Mouse (Mus musculus) ES-Bruce4 (cell line): ENCODE measurements around the gene Myl6b. TPM values are rescaled to one million over a fixed set of nuclear protein-coding genes. Genes with fewer than 3 reads are reported as not detected.

Experiments
- H3K27ac ChIP-seq: 2 replicates; pipeline ENCODE4 v1.5.1; 2012; ENCODE audit warnings: low read length, inconsistent platforms; ENCODE audit not compliant: insufficient read depth
- H3K27me3 ChIP-seq: 2 replicates; pipeline ENCODE4 v1.6.1; 2012; ENCODE audit warnings: mild to moderate bottlenecking, low read length, inconsistent platforms; ENCODE audit not compliant: control insufficient read depth, poor library complexity, insufficient read depth, severe bottlenecking
- H3K36me3 ChIP-seq: 2 replicates; pipeline ENCODE4 v1.6.1; 2012; ENCODE audit warnings: inconsistent platforms, mild to moderate bottlenecking, low read length, moderate library complexity; ENCODE audit not compliant: control insufficient read depth, poor library complexity, insufficient read depth, severe bottlenecking
- H3K4me1 ChIP-seq: one replicate; pipeline ENCODE4 v1.8.1; 2011; ENCODE audit warnings: low read length; ENCODE audit not compliant: control insufficient read depth, insufficient read depth
- H3K4me3 ChIP-seq: 2 replicates; pipeline ENCODE4 v1.5.1; 2011; ENCODE audit warnings: low read depth, mild to moderate bottlenecking, low read length
- H3K9ac ChIP-seq: 2 replicates; pipeline ENCODE4 v1.6.1; 2012; ENCODE audit warnings: low read depth, mild to moderate bottlenecking, inconsistent platforms; ENCODE audit not compliant: poor library complexity, severe bottlenecking
- H3K9me3 ChIP-seq: replicated peaks from 2 replicates; pipeline ENCODE4 v1.6.1; 2012; ENCODE audit warnings: mild to moderate bottlenecking, low read length, inconsistent platforms; ENCODE audit not compliant: control insufficient read depth, poor library complexity, insufficient read depth, severe bottlenecking
- CTCF ChIP-seq: IDR thresholded peaks from one replicate; pipeline ENCODE4 v1.8.1; 2011; ENCODE audit warnings: low read depth, low read length
- EP300 ChIP-seq: IDR thresholded peaks from 2 replicates; pipeline ENCODE4 v1.6.1; 2011; ENCODE audit warnings: low read depth, low read length; ENCODE audit not compliant: insufficient read depth
- POLR2A ChIP-seq: IDR thresholded peaks from one replicate; pipeline ENCODE4 v1.8.1; 2011; ENCODE audit warnings: low read length; ENCODE audit not compliant: insufficient read depth
- polyA plus RNA-seq: library from polyadenylated mRNA; stranded (reverse); fragments of >200 nt; gene quantifications from 2 replicates; pipeline ENCODE4 v1.2.4, GENCODE M21; 2011; ENCODE audit warnings: low read depth; ENCODE audit not compliant: missing spikeins, insufficient read depth, insufficient read length

The Myl6b gene
- polyA plus RNA-seq, 1 experiment = 9.0 TPM

DNA sequence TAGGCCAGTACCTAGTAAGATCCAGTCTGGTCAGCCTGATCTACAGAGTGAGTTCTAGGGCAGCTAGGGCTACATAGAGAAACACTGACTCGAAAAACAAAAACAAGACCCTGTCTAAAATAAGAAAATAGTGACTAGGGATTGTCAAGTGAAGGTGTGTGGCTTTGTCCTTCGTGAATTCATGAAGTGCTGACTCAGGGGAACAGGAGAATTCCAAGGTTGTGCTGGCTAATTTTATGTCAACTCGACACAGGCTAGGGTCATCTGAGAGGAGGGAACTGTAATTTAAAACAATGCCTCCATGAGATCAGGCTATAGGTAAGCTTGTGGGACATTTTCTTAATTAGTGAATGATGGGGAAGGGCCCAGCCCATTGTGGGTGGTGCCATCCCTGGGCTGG lies 44.0 kb downstream of the Myl6b start:
- no peak overlapping the region for H3K27ac ChIP-seq
- H3K4me3 ChIP-seq = no peak overlapping the region

GRCm38 (mm10) chr10:128451014-128451413 lies 47.5 kb downstream of the Myl6b start:
- Histone ChIP-seq H3K9me3 (no peaks in the 10 kb centered on the region), H3K9ac (no peak overlapping the region), H3K27ac (no peak overlapping the region), H3K4me3 (no peak overlapping the region), H3K4me1 (no peaks in the 10 kb centered on the region), H3K27me3 (no peaks in the 10 kb centered on the region), H3K36me3 (no peaks in the 10 kb centered on the region)
- no peak for TF ChIP-seq EP300
- TF ChIP-seq POLR2A = no peak
- TF ChIP-seq CTCF = no peak

More for the DNA sequence above, 44.0 kb downstream of the Myl6b start:
- Histone ChIP-seq H3K9me3 (no peaks in the 10 kb centered on the region), H3K36me3 (no peaks in the 10 kb centered on the region), H3K4me1 (no peaks in the 10 kb centered on the region), H3K9ac (peak overlapping the region; percentile 7; the same call in 1 of the 2 replicates), H3K27me3 (no peaks in the 10 kb centered on the region)
- TF ChIP-seq POLR2A = no peak
- TF ChIP-seq CTCF = no peak
- no peak for TF ChIP-seq EP300

GRCm38 (mm10) chr10:128445407-128445806 lies 53.1 kb downstream of the Myl6b start:
- TF ChIP-seq CTCF (no peak), POLR2A (no peak), EP300 (no peak)
- H3K9me3 ChIP-seq = no peaks in the 10 kb centered on the region
- no peaks in the 10 kb centered on the region for H3K36me3 ChIP-seq
- H3K27me3 ChIP-seq = no peaks in the 10 kb centered on the region
- no peak overlapping the region for H3K9ac ChIP-seq
- no peak overlapping the region for H3K27ac ChIP-seq
- H3K4me1 ChIP-seq = peaks cover 2% of the 10 kb centered on the region
- H3K4me3 ChIP-seq = no peak overlapping the region

DNA sequence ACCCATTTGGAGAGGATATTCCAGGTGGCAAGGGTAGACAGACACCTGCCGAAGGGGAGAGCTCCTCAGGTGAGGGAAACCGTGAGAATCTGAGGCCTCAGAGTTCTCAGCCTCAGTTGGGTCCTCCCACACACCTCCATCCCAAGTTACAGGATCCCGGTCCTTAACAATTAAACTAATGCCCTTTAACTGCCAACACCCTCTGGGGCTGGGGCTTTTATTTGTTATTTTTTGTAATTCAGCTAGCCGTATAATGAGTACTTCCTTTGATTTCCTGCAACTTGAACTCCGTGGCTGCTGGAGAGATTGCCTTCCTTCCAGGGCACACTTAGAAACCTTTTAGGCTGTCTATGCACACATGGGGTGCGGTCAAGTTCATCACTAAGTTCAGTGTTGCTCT lies 54.1 kb downstream of the Myl6b start:
- TF ChIP-seq CTCF (no peak), POLR2A (no peak), EP300 (no peak)
- H3K4me3 ChIP-seq = no peak overlapping the region
- H3K9me3 ChIP-seq = no peaks in the 10 kb centered on the region
- H3K27ac ChIP-seq = no peak overlapping the region
- peaks cover 2% of the 10 kb centered on the region for H3K4me1 ChIP-seq
- H3K36me3 ChIP-seq = 0 out of 2 replicates have a peak, but pooled peaks cover 2% of the 10 kb centered on the region
- no peaks in the 10 kb centered on the region for H3K27me3 ChIP-seq
- H3K9ac ChIP-seq = no peak overlapping the region

Other genes with a start within 250 kb of the Myl6b start
- gene Apon, start 244.6 kb downstream of the Myl6b start, polyA plus RNA-seq = 0.43 TPM in 1 of 2 replicates, not detected in the other
- not detected in 2 replicates for gene Apof, start 230.0 kb downstream of the Myl6b start, polyA plus RNA-seq
- 29.7 and 35.9 TPM in 2 replicates for gene Stat2, start 228.1 kb downstream of the Myl6b start, polyA plus RNA-seq
- 4.7 and 5.7 TPM in 2 replicates for gene Il23a, start 199.9 kb downstream of the Myl6b start, polyA plus RNA-seq
- gene Pan2, start 195.3 kb downstream of the Myl6b start, polyA plus RNA-seq = 40.5 and 40.8 TPM in 2 replicates
- 62.9 and 68.4 TPM in 2 replicates for gene Cnpy2, start 176.2 kb downstream of the Myl6b start, polyA plus RNA-seq
- 197 and 202 TPM in 2 replicates for gene Cs, start 161.0 kb downstream of the Myl6b start, polyA plus RNA-seq
- gene Coq10a, start 129.7 kb downstream of the Myl6b start, polyA plus RNA-seq = 18.7 and 20.2 TPM in 2 replicates
- gene Ankrd52, start 121.6 kb downstream of the Myl6b start, polyA plus RNA-seq = 28.8 and 29.0 TPM in 2 replicates
- 0.31 TPM in 1 of 2 replicates, not detected in the other for gene Slc39a5, start 97.5 kb downstream of the Myl6b start, polyA plus RNA-seq
- gene Nabp2, start 87.2 kb downstream of the Myl6b start, polyA plus RNA-seq = 79.3 and 82.9 TPM in 2 replicates
- gene Rnf41, start 87.0 kb downstream of the Myl6b start, polyA plus RNA-seq = 33.3 and 37.4 TPM in 2 replicates
- gene Smarcc2, start 39.4 kb downstream of the Myl6b start, polyA plus RNA-seq = 26.3 and 28.6 TPM in 2 replicates
- gene Myl6, start 4.5 kb downstream of the Myl6b start, polyA plus RNA-seq = 642 and 680 TPM in 2 replicates
- gene Esyt1, start 27.2 kb upstream of the Myl6b start, polyA plus RNA-seq = 20.1 and 20.5 TPM in 2 replicates
- 22.4 and 24.6 TPM in 2 replicates for gene Zc3h10, start 49.1 kb upstream of the Myl6b start, polyA plus RNA-seq
- 3,771 and 3,978 TPM in 2 replicates for gene Rpl41, start 50.6 kb upstream of the Myl6b start, polyA plus RNA-seq
- gene Pa2g4, start 67.3 kb upstream of the Myl6b start, polyA plus RNA-seq = 366 and 396 TPM in 2 replicates
- gene Erbb3, start 91.0 kb upstream of the Myl6b start, polyA plus RNA-seq = 39.4 and 41.7 TPM in 2 replicates
- 1,832 and 1,959 TPM in 2 replicates for gene Rps26, start 128.1 kb upstream of the Myl6b start, polyA plus RNA-seq
- gene Ikzf4, start 147.3 kb upstream of the Myl6b start, polyA plus RNA-seq = 9.8 and 11.6 TPM in 2 replicates
- gene Suox, start 175.4 kb upstream of the Myl6b start, polyA plus RNA-seq = 14.3 and 14.4 TPM in 2 replicates
- 79.0 and 83.6 TPM in 2 replicates for gene Rab5b, start 197.6 kb upstream of the Myl6b start, polyA plus RNA-seq
- 3.0 TPM in 2 replicates for gene Pmel, start 205.5 kb upstream of the Myl6b start, polyA plus RNA-seq
- gene Cdk2, start 206.3 kb upstream of the Myl6b start, polyA plus RNA-seq = 81.4 and 82.7 TPM in 2 replicates
- 44.7 and 46.7 TPM in 2 replicates for gene Dgka, start 246.2 kb upstream of the Myl6b start, polyA plus RNA-seq
- 53.8 and 56.0 TPM in 2 replicates for gene Pym1, start 249.2 kb upstream of the Myl6b start, polyA plus RNA-seq